Mouse (Mus musculus) CD8-positive naive resting alpha-beta T cell, adult 2 months (primary cell): ENCODE measurements around the gene Nenf.
A peak's percentile ranks its signal among the peaks of the same experiment; 100 is the strongest.

Experiments
- DNase-seq, 2 experiments: peaks; one replicate each; pipeline ENCODE4 v3.0.0; 2022; ENCODE audit warnings: low read depth in 2 of 2, low spot score in 2 of 2

Nenf gene

GRCm38 (mm10) chr1:191317591-191318196, at the start of gene Nenf:
Gene Nenf, minus strand, starts transcription at chr1:191318194.
- peak; percentile 58 to 68 for DNase-seq

- DNase-seq = peak; percentile 66 to 73
Measured at GRCm38 (mm10) chr1:191364477-191364876, 46.5 kb upstream of the Nenf start.

- DNase-seq = no peak
Measured at GRCm38 (mm10) chr1:191362412-191362811, 44.4 kb upstream of the Nenf start.

GRCm38 (mm10) chr1:191359478-191359877, 41.5 kb upstream of the Nenf start:
- DNase-seq = no peak

GRCm38 (mm10) chr1:191356936-191357335, 38.9 kb upstream of the Nenf start:
- no peak for DNase-seq

GRCm38 (mm10) chr1:191353836-191354235, 35.8 kb upstream of the Nenf start:
- no peak for DNase-seq

GRCm38 (mm10) chr1:191352786-191353488, 34.9 kb upstream of the Nenf start:
- peak in 1 of 2 experiments; percentile 45 for DNase-seq

GRCm38 (mm10) chr1:191350355-191350754, 32.4 kb upstream of the Nenf start:
- DNase-seq = no peak

GRCm38 (mm10) chr1:191349486-191350037, 31.6 kb upstream of the Nenf start:
- DNase-seq = no peak

- DNase-seq = no peak
Measured at GRCm38 (mm10) chr1:191348996-191349395, 31.0 kb upstream of the Nenf start.

GRCm38 (mm10) chr1:191348592-191348991, 30.6 kb upstream of the Nenf start:
- no peak for DNase-seq

GRCm38 (mm10) chr1:191347602-191348001, 29.6 kb upstream of the Nenf start:
- DNase-seq = no peak

GRCm38 (mm10) chr1:191340530-191340929, 22.5 kb upstream of the Nenf start:
- no peak for DNase-seq

GRCm38 (mm10) chr1:191339876-191340275, 21.9 kb upstream of the Nenf start:
- DNase-seq = no peak

GRCm38 (mm10) chr1:191334500-191334899, 16.5 kb upstream of the Nenf start:
- DNase-seq = no peak

- no peak for DNase-seq
Measured at GRCm38 (mm10) chr1:191330356-191330755, 12.4 kb upstream of the Nenf start.

- no peak for DNase-seq
Measured at GRCm38 (mm10) chr1:191328019-191328441, 10.0 kb upstream of the Nenf start.

- no peak for DNase-seq
Measured at GRCm38 (mm10) chr1:191327258-191327657, 9.3 kb upstream of the Nenf start.

- peak; percentile 46 to 56 for DNase-seq
Measured at GRCm38 (mm10) chr1:191326233-191326882, 8.4 kb upstream of the Nenf start.

- peak; percentile 95 for DNase-seq
Measured at GRCm38 (mm10) chr1:191325726-191326232, 7.8 kb upstream of the Nenf start, which contains the start of gene Tmem206. Gene Tmem206, plus strand, starts transcription at chr1:191325912.

- DNase-seq = no peak
Measured at GRCm38 (mm10) chr1:191324733-191325590, 7.0 kb upstream of the Nenf start.
